Mouse (Mus musculus) spleen, adult 2 months (tissue): ENCODE measurements around the gene B3gnt9. TPM values are rescaled to one million over a fixed set of nuclear protein-coding genes. Genes with fewer than 3 reads are reported as not detected.

Source experiments
- DNase-seq, 2 experiments: peaks; one replicate each; pipeline versions ENCODE4 v3.0.0 to v3.0.0-alpha.2; 2012 to 2021; ENCODE audit warnings: low spot score in 2 of 2, low read depth in 1 of 2
- H3K27ac ChIP-seq: fragments of 200-500 bp; 2 replicates; pipeline ENCODE4 v1.5.1; 2012; ENCODE audit warnings: low read length, inconsistent platforms; ENCODE audit not compliant: insufficient read depth
- H3K27me3 ChIP-seq: fragments of 200-500 bp; 2 replicates; pipeline ENCODE4 v1.6.1; 2012; ENCODE audit warnings: mild to moderate bottlenecking, moderate library complexity, low read length, inconsistent platforms; ENCODE audit not compliant: control insufficient read depth, insufficient read depth
- H3K36me3 ChIP-seq: fragments of 200-500 bp; 2 replicates; pipeline ENCODE4 v1.6.1; 2012; ENCODE audit warnings: mild to moderate bottlenecking, low read length, inconsistent platforms; ENCODE audit not compliant: control insufficient read depth, insufficient read depth
- H3K4me1 ChIP-seq: fragments of 200-500 bp; 2 replicates; pipeline ENCODE4 v1.6.1; 2011; ENCODE audit warnings: inconsistent platforms; ENCODE audit not compliant: control insufficient read depth, insufficient read depth, insufficient read length
- H3K4me3 ChIP-seq: fragments of 200-500 bp; 2 replicates; pipeline ENCODE4 v1.5.1; 2011; ENCODE audit warnings: mild to moderate bottlenecking, inconsistent platforms; ENCODE audit not compliant: insufficient read depth, insufficient read length; ENCODE audit errors: extremely low read depth
- CTCF ChIP-seq: fragments of 200-500 bp; IDR thresholded peaks from 2 replicates; pipeline ENCODE4 v1.5.1; 2011; ENCODE audit warnings: mild to moderate bottlenecking, inconsistent platforms; ENCODE audit not compliant: insufficient read depth, insufficient read length, insufficient replicate concordance; ENCODE audit errors: extremely low read depth
- POLR2A ChIP-seq: fragments of 200-500 bp; IDR thresholded peaks from 2 replicates; pipeline ENCODE4 v1.6.1; 2011; ENCODE audit warnings: low read depth, low read length, inconsistent platforms
- WGBS: fragments of 180-500 bp; shearing (Covaris S2); methylation state at CpG from one replicate; pipeline ENCODE4 v1.1.7; 2018; 5-methylcytosine and 5-hydroxymethylcytosine counted together
- polyA plus RNA-seq: library from polyadenylated mRNA; depleted of rRNA; stranded (reverse); fragments of >200 nt; gene quantifications from 2 replicates; pipeline ENCODE4 v1.2.3, GENCODE M21; 2012; rRNA removed

Gene B3gnt9
- 11.5 and 12.0 TPM in 2 replicates for polyA plus RNA-seq

- no peaks in the 10 kb centered on the region for H3K27me3 ChIP-seq
- no peak for DNase-seq
- peak within 1 kb of the TSS; percentile 66 for H3K27ac ChIP-seq
- H3K36me3 ChIP-seq = peaks cover 17% of the 10 kb centered on the region
- no peak for TF ChIP-seq CTCF
- TF ChIP-seq POLR2A = no peak
- H3K4me3 ChIP-seq = peak within 1 kb of the TSS; percentile 57
- H3K4me1 ChIP-seq = peaks cover 22% of the 10 kb centered on the region
- under 1% methylated on average over 14 of the region's 14 CpGs for WGBS
These were observed at the start of gene B3gnt9 for GRCm38 (mm10) chr8:105254966-105255350. TSS of gene B3gnt9 (minus strand) at chr8:105255153.

- WGBS = 77% methylated on average over 9 of the region's 9 CpGs
- Histone ChIP-seq H3K36me3 (peaks cover 39% of the 10 kb centered on the region), H3K27ac (no peak overlapping the region), H3K27me3 (no peaks in the 10 kb centered on the region), H3K4me1 (peaks cover 1% of the 10 kb centered on the region; the same call in 1 of the 2 replicates), H3K4me3 (no peak overlapping the region)
- DNase-seq = no peak
- TF ChIP-seq POLR2A = no peak
- no peak for TF ChIP-seq CTCF
These were observed 48.9 kb upstream of the B3gnt9 start for GRCm38 (mm10) chr8:105303874-105304273.

- no peak overlapping the region for H3K27ac ChIP-seq
- WGBS = 73% methylated on average over 8 of the region's 8 CpGs
These were observed 48.4 kb upstream of the B3gnt9 start for GRCm38 (mm10) chr8:105303396-105303795.

GRCm38 (mm10) chr8:105299962-105300361 lies 45.0 kb upstream of the B3gnt9 start:
- Histone ChIP-seq H3K27ac (no peak overlapping the region; the same call in 1 of the 2 replicates), H3K4me3 (no peak overlapping the region), H3K27me3 (no peaks in the 10 kb centered on the region), H3K4me1 (peaks cover 10% of the 10 kb centered on the region; the same call in 1 of the 2 replicates), H3K36me3 (peaks cover 37% of the 10 kb centered on the region)
- TF ChIP-seq CTCF = no peak
- no peak for TF ChIP-seq POLR2A
- WGBS = 85% methylated on average over 8 of the region's 8 CpGs
- DNase-seq = no peak

More at GRCm38 (mm10) chr8:105303396-105303795, 48.4 kb upstream of the B3gnt9 start:
- Histone ChIP-seq H3K4me1 (peaks cover 6% of the 10 kb centered on the region; the same call in 1 of the 2 replicates), H3K27me3 (no peaks in the 10 kb centered on the region), H3K36me3 (peaks cover 37% of the 10 kb centered on the region), H3K4me3 (no peak overlapping the region)
- DNase-seq = no peak
- no peak for TF ChIP-seq POLR2A
- no peak for TF ChIP-seq CTCF

- H3K27ac ChIP-seq = no peak overlapping the region; the same call in 1 of the 2 replicates
- peaks cover 10% of the 10 kb centered on the region; the same call in 1 of the 2 replicates for H3K4me1 ChIP-seq
- DNase-seq = no peak
- H3K36me3 ChIP-seq = peaks cover 30% of the 10 kb centered on the region
- WGBS = 48% methylated on average over 18 of the region's 18 CpGs
- TF ChIP-seq POLR2A (no peak), CTCF (no peak)
- peak overlapping the region; percentile 88 for H3K4me3 ChIP-seq
- H3K27me3 ChIP-seq = no peaks in the 10 kb centered on the region
These were observed 43.6 kb upstream of the B3gnt9 start for GRCm38 (mm10) chr8:105298351-105299252.

- Histone ChIP-seq H3K27ac (peak within 1 kb of the TSS; percentile 58), H3K36me3 (peaks cover 24% of the 10 kb centered on the region), H3K4me1 (peaks cover 10% of the 10 kb centered on the region; the same call in 1 of the 2 replicates), H3K4me3 (peak within 1 kb of the TSS; percentile 88), H3K27me3 (no peaks in the 10 kb centered on the region)
- WGBS = 1% methylated on average over 58 of the region's 58 CpGs
- TF ChIP-seq CTCF = no peak
- TF ChIP-seq POLR2A = peak; percentile 44
- DNase-seq = peak; percentile 71 to 90
These were observed 42.7 kb upstream of the B3gnt9 start, which contains the start of gene E2f4 for GRCm38 (mm10) chr8:105297511-105298192. TSS of gene E2f4 (plus strand) at chr8:105297663.
